Mouse (Mus musculus): ENCODE results near the gene AC124502.3. TPM values are rescaled to one million over a fixed set of nuclear protein-coding genes. Genes with fewer than 3 reads are reported as not detected.
"Not testable (repeated sequence)": the region's sequence is repeated elsewhere in the genome, so short reads cannot be mapped to it uniquely, and the experiment has no call there.

Gene AC124502.3
- total RNA-seq, 2 experiments from 2014 or later, result 0.98 to 1.8 TPM

DNA sequence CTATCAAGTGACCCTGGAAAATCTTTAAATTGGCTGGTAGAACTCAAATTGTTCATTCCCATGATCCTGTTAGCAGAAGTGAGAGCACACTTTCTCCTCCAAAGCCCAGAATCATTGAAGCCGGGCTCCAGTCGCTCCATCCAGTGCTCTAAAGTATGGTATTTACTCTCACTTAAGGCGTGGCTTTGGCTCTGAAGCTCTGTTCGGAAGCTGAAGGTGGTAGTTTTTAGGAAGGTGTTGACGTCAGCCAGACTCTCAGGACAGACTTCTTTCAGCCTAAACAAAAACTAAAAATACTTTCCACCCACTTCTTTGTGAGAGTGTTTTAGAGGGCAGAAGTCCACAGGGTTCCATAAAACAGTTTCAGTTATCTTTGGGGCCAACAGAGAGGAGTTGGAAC, 34.8 kb downstream of the AC124502.3 start:
- intact Hi-C loops (cut with DNase I), result loop anchor here (1.0 to 5.0 kb wide), 2 partner anchors 17 to 56 kb away; no protein-coding TSS in a partner anchor
- no peak for DNase-seq

DNA sequence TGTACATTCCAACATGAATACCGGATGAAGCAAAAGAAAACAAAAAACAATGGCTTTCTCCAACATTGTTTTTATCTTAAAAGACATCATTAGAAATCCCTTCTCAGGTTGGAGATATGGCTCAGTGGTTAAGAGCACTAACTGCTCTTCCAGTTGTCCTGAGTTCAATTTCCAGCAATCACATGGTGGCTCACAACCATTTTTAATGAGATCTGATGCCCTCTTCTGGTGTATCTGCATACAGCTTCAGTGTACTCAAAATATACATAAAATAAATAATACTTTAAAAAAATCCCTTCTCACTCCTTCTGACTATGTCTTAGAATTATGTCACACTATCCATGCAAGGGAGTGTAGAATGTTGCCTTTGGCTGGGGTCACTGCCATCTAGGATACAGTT, 40.6 kb downstream of the AC124502.3 start:
- no peak for DNase-seq
- intact Hi-C loops (cut with DNase I), result no loop called here

DNA sequence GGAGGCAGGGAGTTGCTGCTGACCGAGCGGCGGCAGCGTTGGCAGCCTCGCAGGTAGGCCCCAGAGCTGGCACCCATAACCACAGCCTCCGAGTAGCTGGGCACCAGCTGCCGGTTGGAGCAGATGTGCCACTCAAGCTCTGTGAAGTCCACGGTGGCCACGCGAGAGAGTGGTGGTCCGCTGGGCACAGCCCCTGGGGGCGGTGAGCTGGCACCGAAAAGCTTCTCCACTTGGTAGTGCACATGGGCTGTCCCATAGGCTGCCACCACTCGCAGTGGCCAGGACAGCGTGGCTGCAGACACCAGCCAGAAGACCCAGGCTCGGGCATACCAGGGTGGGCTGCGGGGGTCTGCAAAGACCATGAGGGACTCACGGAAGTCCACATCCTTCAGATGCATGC, 43.3 kb downstream of the AC124502.3 start:
- intact Hi-C loops (cut with DNase I), result no loop called here
- DNase-seq, result no peak

DNA sequence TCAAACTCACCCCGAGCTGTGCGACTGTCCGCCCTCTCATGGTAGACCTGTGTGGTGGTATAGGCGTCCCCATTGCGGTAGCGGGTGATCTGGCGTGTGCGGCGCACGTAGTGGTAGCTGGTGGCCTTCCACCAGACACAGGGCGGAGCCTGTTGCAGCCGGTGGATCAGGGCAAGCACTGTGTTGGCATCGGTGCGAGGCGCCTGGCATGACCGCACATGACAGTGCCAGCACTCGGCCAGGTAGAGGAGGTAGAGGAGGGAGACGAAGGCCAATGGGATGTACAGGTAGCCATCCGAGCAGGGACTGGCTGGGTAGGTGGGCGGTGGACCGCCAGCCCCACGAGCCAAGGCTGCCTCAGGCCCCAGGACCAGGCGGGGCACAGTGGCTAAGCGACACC, 43.9 kb downstream of the AC124502.3 start:
- DNase-seq, result no peak

DNA sequence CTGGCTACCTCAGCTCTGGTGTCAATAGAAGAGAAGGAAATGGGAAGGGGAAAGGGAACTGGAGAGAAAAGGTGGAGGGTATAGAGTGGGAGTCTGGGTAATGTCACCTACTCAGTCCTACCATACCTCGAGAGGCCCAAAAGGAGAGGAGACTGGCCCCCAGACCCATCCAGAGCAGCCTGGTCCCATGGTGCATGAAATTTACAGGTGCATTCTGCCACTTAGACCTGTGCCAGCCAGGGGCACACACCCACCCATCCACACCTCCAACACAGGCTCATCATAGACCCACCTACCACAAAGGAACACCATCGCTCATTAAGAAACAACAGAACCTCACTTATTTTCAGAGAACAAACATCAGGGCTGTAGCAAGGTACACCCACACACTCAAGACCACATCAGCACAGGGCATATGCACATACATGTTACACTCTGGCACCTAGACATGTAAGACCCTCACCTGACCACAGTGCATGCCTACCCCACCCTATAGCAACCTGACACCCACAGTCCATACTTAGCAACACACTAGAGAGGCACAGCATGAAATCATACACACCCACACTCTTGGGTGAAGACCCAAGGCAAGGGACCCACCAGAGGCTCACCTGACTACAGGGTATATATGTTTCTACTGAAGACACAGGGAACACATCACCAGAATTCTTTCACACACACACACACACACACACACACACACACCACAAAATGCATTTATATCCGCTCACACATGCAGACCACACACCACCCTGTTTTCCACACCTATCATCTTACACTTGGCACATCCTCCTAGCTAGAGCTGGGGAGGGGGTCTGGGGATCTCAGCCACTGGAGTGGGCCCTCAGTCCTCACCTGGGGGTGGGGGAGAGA, 45.5 kb downstream of the AC124502.3 start:
- intact Hi-C loops (cut with DNase I), result no loop called here
- DNase-seq, result no peak

More for the DNA sequence above, 43.9 kb downstream of the AC124502.3 start:
- intact Hi-C loops (cut with DNase I), result no loop called here

DNA sequence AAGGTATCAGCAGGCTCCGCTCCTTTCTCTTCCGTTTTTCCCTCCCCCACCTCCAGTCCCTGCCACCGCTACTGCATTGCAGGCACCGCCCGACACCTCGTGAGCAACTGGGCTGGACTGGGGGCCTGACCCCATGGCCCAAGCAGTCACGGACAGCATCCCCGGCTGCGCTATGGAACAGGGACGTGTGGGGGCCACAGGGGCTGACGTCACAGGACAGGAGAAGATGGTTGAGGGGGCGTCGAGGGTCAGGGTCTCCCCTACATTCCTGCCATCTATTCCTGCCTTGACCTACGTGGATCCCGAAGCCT, 46.1 kb downstream of the AC124502.3 start:
- intact Hi-C loops (cut with DNase I), result no loop called here
- no peak for DNase-seq

DNA sequence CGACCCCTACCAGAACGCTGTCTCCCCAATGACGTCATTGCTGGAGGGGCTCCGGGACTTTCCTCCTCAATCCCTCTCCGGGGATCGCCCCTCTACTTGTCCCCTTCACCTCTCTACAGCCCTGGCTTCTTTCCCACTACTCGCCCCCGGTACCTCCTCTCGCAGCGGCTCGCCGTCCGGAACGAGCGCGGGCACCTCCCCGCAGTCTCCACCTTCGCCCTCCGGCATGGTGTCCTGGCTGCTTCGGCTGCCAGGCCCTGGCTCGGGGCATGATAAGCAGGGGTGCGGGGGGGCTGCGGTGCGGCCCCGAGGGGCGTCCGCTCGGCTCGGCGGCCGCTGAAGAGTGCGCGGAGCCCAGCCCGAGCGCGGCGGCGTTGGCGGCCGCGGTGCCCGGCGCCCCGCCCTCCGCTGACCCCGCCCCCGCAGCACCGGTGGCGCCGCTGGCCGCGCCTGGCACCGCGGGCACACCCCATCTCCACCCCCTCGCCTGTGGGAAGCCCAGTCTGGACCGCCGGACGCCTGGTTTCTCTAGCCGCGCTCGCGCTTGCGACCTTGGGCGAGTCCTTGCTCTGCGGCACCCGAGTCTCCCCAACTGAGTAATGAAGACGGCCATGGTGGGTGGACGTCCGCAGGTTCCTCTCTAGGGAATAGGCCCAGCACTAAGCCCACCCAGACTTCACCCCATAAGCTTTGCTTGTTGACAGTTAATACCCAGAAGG, 46.6 kb downstream of the AC124502.3 start, which contains the start of gene Tmem151a:
Gene Tmem151a, minus strand, starts transcription at position 387 of the 719 bp plus-strand sequence.
- intact Hi-C loops (cut with DNase I), result no loop called here

DNA sequence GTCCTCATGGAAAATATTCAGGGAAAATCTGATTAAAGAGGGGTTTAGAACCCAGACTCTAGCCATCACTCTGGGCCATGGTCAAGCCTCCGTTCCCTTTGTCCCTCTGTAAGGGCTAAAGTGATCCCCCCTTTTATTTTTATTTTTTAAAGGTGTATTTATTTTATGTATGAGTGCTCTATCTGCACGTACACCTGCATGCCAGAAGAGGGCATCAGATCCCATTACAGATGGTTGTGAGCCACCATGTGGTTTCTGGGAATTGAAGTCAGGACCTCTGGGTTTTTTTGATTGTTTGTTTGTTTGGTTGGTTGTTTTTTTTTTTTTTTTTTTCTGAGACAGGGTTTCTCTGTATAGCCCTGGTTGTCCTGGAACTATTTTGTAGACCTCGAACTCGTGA, 47.8 kb downstream of the AC124502.3 start:
- DNase-seq; intact Hi-C loops (cut with DNase I): not testable (repeated sequence)

More for the DNA sequence above, 46.6 kb downstream of the AC124502.3 start, which contains the start of gene Tmem151a:
- no peak for DNase-seq

DNA sequence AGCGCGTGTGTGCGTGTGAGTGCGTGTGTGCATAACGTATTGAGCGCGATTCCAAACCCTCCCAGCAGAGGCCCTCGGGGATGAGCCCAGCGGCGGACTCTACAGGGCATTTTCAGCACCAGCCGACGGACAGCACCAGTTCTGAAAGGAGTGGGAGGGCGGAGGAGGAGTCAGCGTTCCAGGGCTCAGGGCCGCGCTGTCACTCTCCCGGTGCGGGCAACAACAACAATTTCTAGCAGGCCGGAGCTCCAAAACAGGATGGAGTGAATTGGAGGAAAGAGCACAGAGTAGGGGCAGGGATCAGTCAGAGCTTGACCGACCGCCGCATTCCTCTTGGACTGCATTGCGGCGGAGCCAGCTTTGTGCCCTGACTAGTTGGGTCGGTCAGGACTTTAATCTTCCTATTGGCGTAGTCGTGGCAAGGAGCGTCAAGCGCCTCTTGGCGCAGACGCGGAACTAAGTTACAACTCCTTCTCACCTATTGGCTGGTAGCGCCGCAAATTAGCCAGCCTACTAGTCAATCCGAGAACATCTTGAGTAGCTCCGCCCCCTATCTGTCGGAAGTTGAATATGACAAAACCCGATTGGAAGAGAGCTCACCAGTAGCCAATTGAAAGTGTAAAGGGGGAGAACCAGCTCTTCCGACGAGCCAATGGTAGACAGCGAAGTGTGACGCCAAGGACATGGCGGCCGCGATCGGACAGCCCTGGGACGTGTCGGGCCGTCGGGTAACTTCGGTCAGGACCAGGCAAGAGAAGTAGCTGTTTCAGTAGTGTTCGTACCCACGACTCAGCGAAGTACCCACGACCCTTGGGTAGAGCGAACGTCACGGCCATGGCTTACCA, 49.4 kb downstream of the AC124502.3 start, which contains the start of gene Yif1a:
Gene Yif1a, plus strand, starts transcription at position 655 of the 845 bp plus-strand sequence.
- DNase-seq, result peak; percentile 93 to 96
- intact Hi-C loops (cut with DNase I), result loop anchor here (2.0 kb wide), 1 partner anchor 17 kb away; no protein-coding TSS in a partner anchor

DNA sequence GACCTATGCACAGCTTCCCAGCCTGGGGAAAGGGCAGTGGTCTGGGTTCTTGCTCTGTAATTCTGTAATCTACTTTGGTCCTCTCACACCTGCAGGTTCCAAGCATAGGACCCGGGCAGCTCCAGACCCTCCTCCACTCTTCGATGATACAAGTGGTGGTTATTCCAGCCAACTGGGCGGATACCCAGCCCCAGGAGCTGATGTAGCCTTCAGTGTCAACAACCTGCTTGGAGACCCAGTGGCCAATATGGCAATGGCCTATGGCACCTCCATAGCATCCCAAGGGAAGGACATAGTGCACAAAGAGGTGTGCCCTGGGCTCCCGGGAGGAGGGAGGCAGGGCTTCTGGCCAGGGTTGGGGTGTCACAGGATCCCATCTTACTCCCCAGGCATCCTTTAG, 50.6 kb downstream of the AC124502.3 start:
- intact Hi-C loops (cut with DNase I), result loop anchor here (2.0 kb wide), 1 partner anchor 15 kb away; no protein-coding TSS in a partner anchor
- DNase-seq, result no peak

DNA sequence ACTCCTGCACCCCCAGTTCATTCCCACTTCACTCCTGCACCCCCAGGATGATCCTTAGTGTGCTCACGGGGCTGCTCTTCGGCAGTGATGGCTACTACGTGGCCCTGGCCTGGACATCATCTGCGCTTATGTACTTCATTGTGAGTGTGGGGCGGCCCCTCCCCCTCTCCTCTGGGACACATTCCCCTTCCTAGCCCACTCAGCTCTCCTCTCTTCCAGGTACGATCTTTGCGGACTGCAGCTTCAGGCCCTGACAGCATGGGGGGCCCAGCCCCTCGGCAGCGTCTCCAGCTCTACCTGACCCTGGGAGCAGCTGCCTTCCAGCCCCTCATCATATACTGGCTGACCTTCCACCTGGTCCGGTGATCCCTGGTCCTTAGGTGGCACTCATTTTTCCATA, 53.4 kb downstream of the AC124502.3 start:
- no peak for DNase-seq
- intact Hi-C loops (cut with DNase I), result no loop called here

DNA sequence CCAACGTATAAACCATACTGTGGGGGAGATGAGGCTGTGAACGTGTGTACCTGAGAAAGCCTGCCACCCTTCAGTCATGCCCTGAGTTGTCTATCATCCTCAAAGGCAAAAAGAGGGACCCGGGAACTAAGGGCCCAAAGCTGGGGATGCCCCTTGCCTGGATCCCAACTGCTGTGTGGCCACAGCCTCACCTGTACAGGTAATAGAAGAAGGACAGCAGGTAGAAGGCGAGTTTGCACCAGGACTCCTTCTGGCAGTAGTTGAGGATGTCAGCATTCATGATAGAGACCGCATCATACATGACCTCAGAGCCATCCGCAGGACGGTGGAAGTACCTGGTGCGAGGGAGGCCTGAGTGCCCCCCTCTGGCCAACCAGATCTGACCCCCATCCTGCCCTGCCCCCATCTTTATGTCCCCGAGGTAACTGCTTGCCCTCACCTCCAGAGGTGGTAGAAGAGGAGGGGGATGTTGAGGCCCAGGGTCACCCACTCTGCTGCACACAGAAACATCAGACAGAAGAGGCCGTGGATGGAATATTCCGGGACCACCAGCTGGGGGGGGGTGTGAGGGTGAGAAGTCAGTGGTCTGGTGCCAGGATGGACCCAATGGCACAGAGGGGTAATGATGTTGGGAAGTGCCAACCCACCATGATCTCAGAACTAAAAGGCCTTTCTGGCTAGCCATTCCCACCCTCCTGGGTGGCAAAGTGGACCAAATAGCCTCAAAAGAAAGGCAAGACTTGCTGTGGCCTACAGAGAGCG, 55.0 kb downstream of the AC124502.3 start:
- DNase-seq, result no peak
- intact Hi-C loops (cut with DNase I), result loop anchor here (2.0 kb wide), 1 partner anchor 47 kb away; no protein-coding TSS in a partner anchor

DNA sequence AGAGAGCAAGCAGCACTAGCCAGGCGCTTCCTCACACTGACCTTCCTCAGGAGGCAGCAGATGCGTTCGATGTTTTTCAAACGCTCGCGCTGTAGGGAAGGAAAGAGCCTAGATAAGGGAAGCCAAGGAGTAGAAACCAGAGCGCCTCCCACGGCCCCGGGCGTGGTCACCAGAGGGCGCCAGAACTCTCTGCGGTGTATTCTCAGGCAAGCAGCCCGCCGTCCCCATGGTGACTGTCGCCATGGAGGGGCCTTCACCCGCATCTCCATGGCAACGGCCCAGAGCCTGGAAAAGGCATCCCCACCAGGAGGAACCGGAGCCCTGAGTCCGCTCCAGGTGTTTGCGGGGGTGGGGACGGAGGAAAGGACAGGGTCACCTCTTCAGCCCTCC, 55.5 kb downstream of the AC124502.3 start:
- peak; percentile 91 to 95 for DNase-seq
- intact Hi-C loops (cut with DNase I), result loop anchor here (2.0 kb wide), 1 partner anchor 47 kb away; no protein-coding TSS in a partner anchor

DNA sequence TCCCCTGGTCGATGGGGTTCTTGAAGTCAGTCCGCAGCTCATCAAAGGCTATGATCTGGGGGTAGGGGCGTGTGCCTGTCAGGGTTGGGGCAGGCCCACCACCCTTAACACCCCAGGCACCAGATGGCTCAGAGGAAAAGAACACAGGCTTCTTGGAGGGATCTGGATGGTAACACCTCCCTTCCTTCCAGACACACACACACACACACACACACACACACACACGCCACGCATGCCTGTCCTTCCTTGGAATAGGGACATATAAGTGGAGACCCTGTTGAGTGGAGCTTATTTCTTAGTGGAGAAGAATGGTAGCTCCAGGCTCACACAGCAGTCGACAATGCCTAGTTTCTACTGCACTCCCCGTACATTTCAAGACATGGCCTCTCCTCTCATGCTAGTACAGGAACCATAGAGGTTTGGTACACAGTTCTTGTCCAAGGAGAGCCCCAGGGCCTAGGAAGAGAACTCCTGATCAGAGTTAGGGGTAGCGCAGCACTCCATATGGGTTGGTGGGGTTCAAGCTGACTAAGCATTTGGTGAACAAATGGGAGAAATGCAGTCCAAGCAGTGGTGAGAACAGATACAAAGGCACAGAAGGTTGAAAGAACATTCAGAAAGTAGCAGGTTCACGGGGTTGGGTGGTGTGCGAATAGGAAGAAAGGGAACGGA, 56.2 kb downstream of the AC124502.3 start:
- intact Hi-C loops (cut with DNase I), result loop anchor here (2.0 kb wide), 1 partner anchor 46 kb away; no protein-coding TSS in a partner anchor
- no peak for DNase-seq

DNA sequence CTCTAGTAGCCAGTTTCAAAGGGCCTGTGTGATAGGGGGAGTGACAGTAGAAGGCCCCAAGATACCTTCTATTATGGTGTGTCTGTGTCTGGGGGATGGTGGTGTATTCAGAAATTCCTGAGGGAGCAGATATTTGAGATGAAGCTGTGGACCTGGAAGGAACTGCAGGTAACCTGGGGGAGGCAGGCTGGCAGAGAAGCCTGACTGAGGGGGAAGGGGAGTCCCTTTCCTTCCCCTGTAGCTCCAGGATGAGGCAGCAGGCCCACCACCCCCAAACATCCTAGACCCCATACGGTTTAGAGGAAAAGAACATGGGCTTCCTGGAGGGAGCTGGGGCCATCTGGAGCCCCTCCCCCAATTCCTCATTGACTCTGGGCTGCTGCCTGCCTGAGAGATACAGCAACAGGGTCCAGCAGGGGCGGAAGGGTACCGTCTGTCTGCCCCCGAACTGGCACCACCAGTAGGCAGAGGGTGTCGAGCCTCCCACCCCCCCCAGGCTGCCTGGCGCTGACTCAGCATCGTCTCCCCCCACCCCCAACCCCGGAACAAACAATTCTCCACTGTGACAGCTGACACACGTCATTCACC, 57.3 kb downstream of the AC124502.3 start:
- DNase-seq, result no peak
- intact Hi-C loops (cut with DNase I), result loop anchor here (2.0 kb wide), 1 partner anchor 45 kb away; no protein-coding TSS in a partner anchor

DNA sequence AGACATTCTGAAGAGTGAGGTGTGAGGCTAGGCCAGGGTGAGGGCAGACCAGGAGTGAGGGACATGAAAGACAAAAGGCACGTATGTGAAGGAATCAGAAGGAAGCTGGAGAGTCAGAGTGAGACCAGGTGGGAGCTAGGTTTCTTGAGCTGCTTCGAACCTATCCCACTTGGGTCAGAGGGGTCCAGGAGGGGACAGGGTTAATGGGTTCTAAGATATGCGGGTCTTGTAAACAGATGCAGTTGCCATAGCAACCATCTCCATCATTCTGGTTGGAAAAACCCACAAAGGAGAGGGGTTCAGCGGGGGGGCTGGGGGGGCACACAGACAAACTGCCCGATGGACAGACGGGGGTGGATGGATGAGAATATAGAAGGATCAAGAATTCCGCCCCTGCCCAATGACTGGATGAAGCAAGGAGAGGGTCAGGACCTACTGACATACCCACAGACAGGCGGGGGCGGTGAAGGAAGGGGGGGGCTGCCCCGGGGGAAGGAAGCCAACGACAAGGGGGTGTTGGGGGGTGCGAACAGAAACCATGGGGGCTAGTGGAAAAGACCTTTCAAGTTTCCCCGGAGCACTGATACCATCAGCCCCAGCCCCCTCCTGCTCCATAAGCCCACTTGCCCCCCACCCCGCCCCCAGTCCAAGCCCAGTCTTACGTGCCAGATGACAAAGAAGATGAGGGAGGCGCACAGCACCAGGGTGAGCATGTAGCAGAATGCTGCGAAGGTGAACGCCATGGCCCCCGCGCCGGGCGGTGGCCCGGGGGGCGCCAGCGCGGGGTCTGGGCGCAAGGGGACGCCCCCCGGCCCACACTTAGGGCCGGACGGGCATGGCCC, 59.1 kb downstream of the AC124502.3 start:
- DNase-seq, result no peak
- intact Hi-C loops (cut with DNase I), result no loop called here

DNA sequence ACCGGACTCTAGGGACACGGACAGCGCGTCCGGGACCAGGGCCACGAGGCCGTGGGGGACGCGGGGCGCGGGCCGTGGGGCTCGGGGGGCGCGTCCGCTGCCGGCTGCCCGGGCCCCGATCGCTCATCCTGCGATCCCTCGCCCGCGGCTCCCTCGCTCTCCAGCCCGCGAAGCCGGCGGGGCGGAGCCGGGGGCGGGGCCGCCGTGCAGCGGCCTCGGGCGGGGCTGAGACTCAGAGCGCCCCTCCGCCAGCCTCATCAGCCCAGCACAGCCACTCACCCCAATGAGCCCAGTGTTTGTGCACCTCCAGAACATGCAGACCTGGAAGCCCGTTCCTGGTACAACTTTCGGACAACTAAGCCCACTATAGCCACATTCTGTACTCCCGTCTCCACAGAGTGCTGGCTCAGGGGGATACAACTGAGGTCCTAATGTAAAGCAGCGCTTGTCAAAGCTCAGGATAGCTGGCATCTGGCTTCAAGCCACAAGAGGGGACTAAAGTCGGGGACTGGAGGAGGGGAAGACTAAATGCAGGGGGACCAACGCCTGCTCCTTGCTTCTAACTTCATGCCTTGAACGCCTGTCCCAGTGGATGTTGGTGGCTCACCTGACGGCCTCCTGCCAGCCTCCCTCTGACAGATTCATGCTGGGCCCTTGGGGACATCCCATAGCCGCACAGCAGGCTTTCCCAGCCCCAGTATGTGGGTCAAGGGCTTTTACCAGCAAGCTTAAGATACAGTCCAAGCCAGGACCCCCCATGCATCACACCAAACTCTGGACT, 59.9 kb downstream of the AC124502.3 start, which contains the start of gene Cnih2:
Gene Cnih2, minus strand, starts transcription at position 159 of the 781 bp plus-strand sequence.
- DNase-seq, result peak; percentile 73 to 76
- intact Hi-C loops (cut with DNase I), result no loop called here

Data from heart, postnatal 14 days (tissue).